Mouse (Mus musculus) lung, embryonic 14.5 days (tissue): Measurements from ENCODE around the gene Dnase1l2. TPM values are rescaled to one million over a fixed set of nuclear protein-coding genes. Genes with fewer than 3 reads are reported as not detected.
A peak's percentile ranks its signal among the peaks of the same experiment; 100 is the strongest.

Experiments
- ATAC-seq: fragments of 200-750 bp; cut with Nextera tagmentation; 2 replicates; pipeline ENCODE4 v1.8.0; 2017; ENCODE audit warnings: mild to moderate bottlenecking, moderate TSS enrichment, moderate library complexity; ENCODE audit not compliant: insufficient read depth
- DNase-seq: peaks from one replicate; pipeline ENCODE4 v3.0.0-alpha.2; 2015
- H3K27ac ChIP-seq: fragments of 300-500 bp; sonication (generic); 2 replicates; pipeline ENCODE4 v1.5.1; 2014; ENCODE audit warnings: low read depth, mild to moderate bottlenecking, moderate library complexity
- H3K27me3 ChIP-seq: fragments of 300-500 bp; sonication (generic); 2 replicates; pipeline ENCODE4 v1.6.1; 2014; ENCODE audit warnings: low read length, control low read depth; ENCODE audit not compliant: insufficient read depth
- H3K36me3 ChIP-seq: fragments of 300-500 bp; sonication (generic); 2 replicates; pipeline ENCODE4 v1.6.1; 2014; ENCODE audit warnings: control low read depth; ENCODE audit not compliant: insufficient read depth
- H3K4me1 ChIP-seq: fragments of 300-500 bp; sonication (generic); 2 replicates; pipeline ENCODE4 v1.6.1; 2014; ENCODE audit warnings: antibody characterized with exemption, control low read depth; ENCODE audit not compliant: insufficient read depth
- H3K4me2 ChIP-seq: fragments of 300-500 bp; sonication (generic); 2 replicates; pipeline ENCODE4 v1.6.1; 2014; ENCODE audit warnings: mild to moderate bottlenecking
- H3K4me3 ChIP-seq: fragments of 300-500 bp; sonication (generic); 2 replicates; pipeline ENCODE4 v1.5.1; 2014; ENCODE audit warnings: low read depth, low read length
- H3K9ac ChIP-seq: fragments of 300-500 bp; sonication (generic); 2 replicates; pipeline ENCODE4 v1.6.1; 2014
- H3K9me3 ChIP-seq: fragments of 300-500 bp; sonication (generic); 2 replicates; pipeline ENCODE4 v1.6.1; 2016; ENCODE audit warnings: low read depth, low read length, control low read depth
- CTCF ChIP-seq: IDR thresholded peaks from 2 replicates; pipeline ENCODE4 v1.5.1; 2016; ENCODE audit warnings: antibody characterized with exemption, low read depth
- WGBS: fragments of 180-500 bp; shearing (Covaris S2); extraction: QIAGEN DNeasy Blood & Tissue Kit; methylation state at CpG from one replicate; pipeline ENCODE4 v1.1.7; 2014; 5-methylcytosine and 5-hydroxymethylcytosine counted together
- polyA plus RNA-seq: library from polyadenylated mRNA; unstranded; fragments of >200 nt; fragmentation: Nextera tagmentation; extraction: Ambion mirVana; gene quantifications from 2 replicates; pipeline ENCODE4 v1.2.1, GENCODE M21; 2014

The Dnase1l2 gene
- polyA plus RNA-seq, 1 experiment from 2014 or later: 2.6 TPM

- WGBS: under 1% methylated on average over 67 of the region's 68 CpGs
- peak overlapping the region; percentile 98 for H3K4me2 ChIP-seq
- H3K4me1 ChIP-seq: peaks cover 11% of the 10 kb centered on the region
- H3K9ac ChIP-seq: peak overlapping the region; percentile 81
- peak overlapping the region; percentile 85 for H3K4me3 ChIP-seq
- peaks cover 32% of the 10 kb centered on the region for H3K36me3 ChIP-seq
- DNase-seq (peak; percentile 49), ATAC-seq (peak; percentile 46)
- peak overlapping the region; percentile 71 for H3K27ac ChIP-seq
- H3K27me3 ChIP-seq: no peaks in the 10 kb centered on the region
- H3K9me3 ChIP-seq: no peaks in the 10 kb centered on the region
- no peak for TF ChIP-seq CTCF
Measured at GRCm38 (mm10) chr17:24470701-24471527, 28.0 kb upstream of the Dnase1l2 start.

- Histone ChIP-seq H3K4me2 (peak within 1 kb of the TSS; percentile 98), H3K9ac (peak within 1 kb of the TSS; percentile 81), H3K27ac (peak within 1 kb of the TSS; percentile 71), H3K27me3 (no peaks in the 10 kb centered on the region), H3K9me3 (no peaks in the 10 kb centered on the region), H3K4me1 (peaks cover 11% of the 10 kb centered on the region), H3K4me3 (peak within 1 kb of the TSS; percentile 85), H3K36me3 (peaks cover 24% of the 10 kb centered on the region)
- TF ChIP-seq CTCF: no peak
- ATAC-seq (peak; percentile 99), DNase-seq (peak; percentile 100)
- WGBS: under 1% methylated on average over 74 of the region's 75 CpGs
Measured at GRCm38 (mm10) chr17:24469910-24470602, 27.2 kb upstream of the Dnase1l2 start, which contains the start of the genes E4f1 and Pgp. Gene E4f1 (minus strand): TSS chr17:24470313. Gene Pgp (plus strand): TSS chr17:24470392.

GRCm38 (mm10) chr17:24469336-24469909 lies 26.5 kb upstream of the Dnase1l2 start:
- Histone ChIP-seq H3K27ac (peak overlapping the region; percentile 71), H3K4me1 (peaks cover 11% of the 10 kb centered on the region), H3K4me2 (peak overlapping the region; percentile 98), H3K9me3 (no peaks in the 10 kb centered on the region), H3K36me3 (peaks cover 17% of the 10 kb centered on the region), H3K9ac (peak overlapping the region; percentile 81), H3K4me3 (peak overlapping the region; percentile 85), H3K27me3 (no peaks in the 10 kb centered on the region)
- TF ChIP-seq CTCF: no peak
- DNase-seq (no peak), ATAC-seq (no peak)
- 16% methylated on average over 7 of the region's 7 CpGs for WGBS

- no peak for TF ChIP-seq CTCF
- no peak overlapping the region for H3K4me2 ChIP-seq
- H3K4me3 ChIP-seq: no peak overlapping the region
- no peak for DNase-seq
- H3K27me3 ChIP-seq: no peaks in the 10 kb centered on the region
- H3K36me3 ChIP-seq: peaks cover 10% of the 10 kb centered on the region
- H3K9me3 ChIP-seq: no peaks in the 10 kb centered on the region
- 85% methylated on average over 5 of the region's 5 CpGs for WGBS
- ATAC-seq: no peak
- H3K9ac ChIP-seq: no peak overlapping the region
- no peak overlapping the region for H3K27ac ChIP-seq
- peaks cover 11% of the 10 kb centered on the region for H3K4me1 ChIP-seq
Measured at GRCm38 (mm10) chr17:24468636-24469246, 25.8 kb upstream of the Dnase1l2 start.

GRCm38 (mm10) chr17:24463374-24464133 lies 20.6 kb upstream of the Dnase1l2 start:
- Histone ChIP-seq H3K9ac (no peak overlapping the region), H3K27me3 (no peaks in the 10 kb centered on the region), H3K36me3 (no peaks in the 10 kb centered on the region), H3K27ac (no peak overlapping the region), H3K9me3 (no peaks in the 10 kb centered on the region), H3K4me1 (no peaks in the 10 kb centered on the region), H3K4me3 (no peak overlapping the region), H3K4me2 (no peak overlapping the region)
- peak; percentile 21 for TF ChIP-seq CTCF
- DNase-seq (no peak), ATAC-seq (no peak)
- 53% methylated on average over 6 of the region's 6 CpGs for WGBS

GRCm38 (mm10) chr17:24462932-24463331 lies 20.0 kb upstream of the Dnase1l2 start:
- no peak overlapping the region for H3K4me2 ChIP-seq

More at GRCm38 (mm10) chr17:24462932-24463331, 20.0 kb upstream of the Dnase1l2 start:
- no peak overlapping the region for H3K27ac ChIP-seq
- H3K27me3 ChIP-seq: no peaks in the 10 kb centered on the region
- 58% methylated on average over 1 of the region's 1 CpGs for WGBS
- no peaks in the 10 kb centered on the region for H3K9me3 ChIP-seq
- H3K4me3 ChIP-seq: no peak overlapping the region
- no peaks in the 10 kb centered on the region for H3K4me1 ChIP-seq
- no peak overlapping the region for H3K9ac ChIP-seq
- TF ChIP-seq CTCF: no peak
- DNase-seq (no peak), ATAC-seq (no peak)
- H3K36me3 ChIP-seq: no peaks in the 10 kb centered on the region
